Mouse (Mus musculus): ENCODE data around the gene Glb1l3.

GRCm38 (mm10) chr9:26808735-26809134, 52.0 kb downstream of the Glb1l3 start:
- TF ChIP-seq CTCF (IDR thresholded peaks at IDR 0.05; ENCODE audit: low read depth, low read length), result no peak
- no peak for TF ChIP-seq POLR2A (IDR thresholded peaks at IDR 0.05; ENCODE audit: insufficient read depth, low read length)

Measured in ES-Bruce4 (cell line).